Comparison of ENCODE assay signal across 25 mouse cellular contexts in the genomic region with DNA sequence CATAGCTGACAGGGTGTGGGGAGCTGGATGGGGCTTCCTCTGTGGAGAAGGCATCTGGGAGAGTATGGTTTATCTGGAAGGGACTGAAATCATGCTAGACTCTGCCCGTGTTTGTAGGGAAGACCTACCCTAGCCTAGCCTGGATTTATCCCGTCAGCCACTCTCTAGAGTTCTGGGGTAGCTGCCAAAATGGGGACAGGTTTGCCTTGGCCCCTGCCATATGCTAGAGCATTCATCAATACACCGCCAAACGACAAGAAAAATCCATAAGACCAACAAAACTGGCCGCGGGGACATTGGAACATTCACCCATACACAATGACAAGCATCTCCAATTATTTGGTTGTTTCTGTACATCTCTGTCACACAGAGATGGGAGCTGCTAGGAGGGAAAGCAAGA.
"Had no signal": no experiment of that assay in that cellular context is flagged by ENCODE, and none has a peak within 500 bp of the region (broad histone marks: within the 10 kb centered on the region; RNA-seq: fewer than 3 reads in every experiment).

No protein-coding gene starts in this region.

- H3K27ac ChIP-seq: kidney, embryonic 15.5 days; left cerebral cortex, adult 2 months; limb, embryonic 15.5 days; liver, embryonic 15.5 days; midbrain, embryonic 12.5 days; midbrain, embryonic 15.5 days; neural tube, embryonic 12.5 days; neural tube, embryonic 15.5 days; stomach, postnatal 0 days had no signal

- H3K4me2 ChIP-seq: kidney, embryonic 15.5 days; limb, embryonic 12.5 days; limb, embryonic 15.5 days; liver, embryonic 11.5 days; liver, embryonic 15.5 days; midbrain, embryonic 12.5 days; midbrain, embryonic 15.5 days; neural tube, embryonic 12.5 days; neural tube, embryonic 15.5 days had no signal

- DNase-seq: kidney, adult 8-10 months; kidney, postnatal 10 days; kidney, postnatal 36 days; layer of hippocampus, postnatal 36 days; lung, adult 2 months; lung, postnatal 14 days; lung, postnatal 4 days; right cerebral cortex, adult 18-20 months; right cerebral cortex, postnatal 14 days; right cerebral cortex, postnatal 4 days; thymus, adult 2 months; thymus, postnatal 14 days; thymus, postnatal 4 days had no signal

- H3K27me3 ChIP-seq: kidney, embryonic 15.5 days; limb, embryonic 12.5 days; limb, embryonic 15.5 days; liver, embryonic 15.5 days; midbrain, embryonic 15.5 days; neural tube, embryonic 12.5 days; neural tube, embryonic 15.5 days had no signal

- ATAC-seq: midbrain, embryonic 15.5 days had no signal

- H3K36me3 ChIP-seq: kidney, embryonic 15.5 days; limb, embryonic 12.5 days; limb, embryonic 15.5 days; liver, embryonic 15.5 days; midbrain, embryonic 12.5 days; midbrain, embryonic 15.5 days; neural tube, embryonic 12.5 days; neural tube, embryonic 15.5 days had no signal

- H3K4me1 ChIP-seq: liver, embryonic 15.5 days had no signal

- H3K9me3 ChIP-seq: kidney, embryonic 15.5 days; limb, embryonic 12.5 days; limb, embryonic 15.5 days; liver, embryonic 15.5 days; midbrain, embryonic 12.5 days; midbrain, embryonic 15.5 days; neural tube, embryonic 12.5 days; neural tube, embryonic 15.5 days had no signal

- H3K4me3 ChIP-seq: kidney, embryonic 15.5 days; left cerebral cortex, adult 2 months; limb, embryonic 12.5 days; limb, embryonic 15.5 days; liver, embryonic 15.5 days; midbrain, embryonic 12.5 days; midbrain, embryonic 15.5 days; myocyte; neural tube, embryonic 12.5 days; neural tube, embryonic 15.5 days had no signal

- H3K9ac ChIP-seq: kidney, embryonic 15.5 days; limb, embryonic 12.5 days; limb, embryonic 15.5 days; liver, embryonic 15.5 days; midbrain, embryonic 12.5 days; midbrain, embryonic 15.5 days; neural tube, embryonic 12.5 days; neural tube, embryonic 15.5 days had no signal
